Mouse (Mus musculus) hindbrain, embryonic 14.5 days (tissue): ENCODE measurements around the gene Ciita. TPM values are rescaled to one million over a fixed set of nuclear protein-coding genes. Genes with fewer than 3 reads are reported as not detected.

Source experiments
- ATAC-seq: fragments of 200-750 bp; cut with Nextera tagmentation; 2 replicates; pipeline ENCODE4 v1.8.0; 2017; ENCODE audit warnings: moderate number of reproducible peaks, mild to moderate bottlenecking, moderate TSS enrichment, moderate library complexity; ENCODE audit not compliant: low FRiP score
- DNase-seq: peaks from one replicate; pipeline ENCODE4 v3.0.0-alpha.2; 2015; ENCODE audit warnings: low spot score
- H3K27ac ChIP-seq: fragments of 300-500 bp; sonication (generic); 2 replicates; pipeline ENCODE4 v1.5.1; 2014; ENCODE audit warnings: mild to moderate bottlenecking, moderate library complexity
- H3K27me3 ChIP-seq: fragments of 300-500 bp; sonication (generic); 2 replicates; pipeline ENCODE4 v1.6.1; 2014; ENCODE audit warnings: mild to moderate bottlenecking, low read length, mixed read lengths; ENCODE audit not compliant: control insufficient read depth, insufficient read depth
- H3K36me3 ChIP-seq: fragments of 300-500 bp; sonication (generic); replicated peaks from 2 replicates; pipeline ENCODE4 v1.6.1; 2014; ENCODE audit not compliant: control insufficient read depth, insufficient read depth
- H3K4me1 ChIP-seq: fragments of 300-500 bp; sonication (generic); replicated peaks from 2 replicates; pipeline ENCODE4 v1.6.1; 2014; ENCODE audit warnings: antibody characterized with exemption, low read length, mixed read lengths; ENCODE audit not compliant: control insufficient read depth, insufficient read depth
- H3K4me2 ChIP-seq: fragments of 300-500 bp; sonication (generic); replicated peaks from 2 replicates; pipeline ENCODE4 v1.6.1; 2014; ENCODE audit warnings: mild to moderate bottlenecking, moderate library complexity
- H3K4me3 ChIP-seq: fragments of 300-500 bp; sonication (generic); replicated peaks from 2 replicates; pipeline ENCODE4 v1.5.1; 2014; ENCODE audit warnings: mild to moderate bottlenecking, low read length
- H3K9ac ChIP-seq: fragments of 300-500 bp; sonication (generic); 2 replicates; pipeline ENCODE4 v1.6.1; 2014
- H3K9me3 ChIP-seq: fragments of 300-500 bp; sonication (generic); 2 replicates; pipeline ENCODE4 v1.6.1; 2016; ENCODE audit warnings: low read length; ENCODE audit not compliant: control insufficient read depth
- WGBS: fragments of 180-500 bp; shearing (Covaris S2); extraction: QIAGEN DNeasy Blood & Tissue Kit; methylation state at CpG from one replicate; pipeline ENCODE4 v1.1.7; 2014; 5-methylcytosine and 5-hydroxymethylcytosine counted together
- polyA plus RNA-seq: library from polyadenylated mRNA; unstranded; fragments of >200 nt; fragmentation: Nextera tagmentation; extraction: Ambion mirVana; gene quantifications from 2 replicates; pipeline ENCODE4 v1.2.1, GENCODE M21; 2014

The Ciita gene
- polyA plus RNA-seq, 1 experiment from 2014 or later, result 0.62 TPM

DNA sequence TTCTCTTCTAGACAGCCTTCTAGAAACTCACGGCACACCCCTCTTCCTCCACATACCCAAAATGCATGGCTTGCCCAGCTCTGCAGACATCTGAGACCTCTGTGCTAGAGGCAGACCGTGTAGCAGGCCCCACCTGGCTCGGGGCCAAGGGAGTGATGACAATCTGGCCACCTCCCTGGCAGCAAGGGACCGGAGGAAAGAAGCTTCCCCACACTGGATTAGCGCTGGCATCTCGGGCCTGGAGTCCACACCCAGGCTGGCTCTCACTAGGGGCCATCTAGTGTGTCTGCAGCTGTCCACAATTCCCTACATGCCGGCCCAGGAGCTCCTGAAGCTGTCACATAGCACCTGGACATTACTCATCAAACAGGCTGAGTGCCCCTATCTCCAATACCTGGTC lies 54.7 kb downstream of the Ciita start:
- Histone ChIP-seq H3K4me1 (peaks cover 6% of the 10 kb centered on the region), H3K9ac (no peak overlapping the region), H3K9me3 (no peaks in the 10 kb centered on the region), H3K36me3 (peaks cover 11% of the 10 kb centered on the region), H3K27ac (no peak overlapping the region), H3K4me2 (no peak overlapping the region), H3K4me3 (no peak overlapping the region), H3K27me3 (no peaks in the 10 kb centered on the region)
- 68% methylated on average over 7 of the region's 7 CpGs for WGBS
- ATAC-seq, result no peak
- DNase-seq, result no peak

DNA sequence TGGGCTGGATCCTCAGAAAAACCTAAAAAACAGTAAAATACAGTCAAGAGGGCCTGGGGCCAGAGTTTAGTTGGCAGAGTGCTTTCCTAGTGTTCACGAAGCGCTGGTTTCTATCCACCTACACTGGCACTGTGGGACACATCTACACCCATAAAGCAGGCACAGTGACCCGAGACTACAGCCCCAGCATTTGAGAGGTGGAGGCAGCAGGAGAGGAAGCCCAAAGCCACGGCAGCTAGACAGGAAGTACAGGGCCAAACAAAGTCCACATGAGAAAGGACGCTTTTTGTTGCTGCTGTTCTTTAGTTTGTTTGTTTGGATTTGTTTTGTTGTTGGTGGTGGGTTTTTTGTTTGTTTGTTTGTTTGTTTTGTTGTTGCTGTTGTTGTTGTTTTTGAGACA lies 56.5 kb downstream of the Ciita start:
- Histone ChIP-seq H3K27ac (no peak overlapping the region), H3K36me3 (peaks cover 6% of the 10 kb centered on the region), H3K4me1 (peaks cover 24% of the 10 kb centered on the region), H3K9ac (no peak overlapping the region), H3K9me3 (no peaks in the 10 kb centered on the region), H3K4me3 (no peak overlapping the region), H3K4me2 (no peak overlapping the region), H3K27me3 (no peaks in the 10 kb centered on the region)
- DNase-seq (no peak), ATAC-seq (no peak)
- WGBS, result 89% methylated on average over 5 of the region's 5 CpGs

DNA sequence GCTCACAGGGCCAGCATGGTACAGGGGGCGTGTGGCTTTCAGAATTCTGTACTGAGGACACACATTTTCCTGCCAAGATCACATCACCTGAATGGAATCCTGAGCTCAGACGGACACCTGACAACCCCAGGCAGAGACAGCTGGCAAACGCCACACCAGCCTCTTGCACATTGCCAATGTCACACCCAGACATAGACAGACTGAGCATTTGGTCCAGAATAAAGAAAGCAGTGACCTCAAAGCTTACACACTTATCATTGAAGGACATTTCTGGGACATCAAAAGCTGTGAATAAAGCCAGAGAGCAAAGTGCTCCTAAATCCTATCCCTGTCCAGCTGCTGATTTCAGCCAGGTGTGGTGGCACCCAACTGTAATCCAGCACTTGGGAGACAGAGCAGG lies 57.1 kb downstream of the Ciita start:
- Histone ChIP-seq H3K9ac (no peak overlapping the region; the same call in 1 of the 2 replicates), H3K4me2 (no peak overlapping the region), H3K9me3 (no peaks in the 10 kb centered on the region), H3K4me3 (no peak overlapping the region), H3K4me1 (peaks cover 30% of the 10 kb centered on the region), H3K27ac (no peak overlapping the region), H3K36me3 (peaks cover 4% of the 10 kb centered on the region), H3K27me3 (no peaks in the 10 kb centered on the region)
- DNase-seq, result no peak
- 82% methylated on average over 3 of the region's 3 CpGs for WGBS
- no peak for ATAC-seq

DNA sequence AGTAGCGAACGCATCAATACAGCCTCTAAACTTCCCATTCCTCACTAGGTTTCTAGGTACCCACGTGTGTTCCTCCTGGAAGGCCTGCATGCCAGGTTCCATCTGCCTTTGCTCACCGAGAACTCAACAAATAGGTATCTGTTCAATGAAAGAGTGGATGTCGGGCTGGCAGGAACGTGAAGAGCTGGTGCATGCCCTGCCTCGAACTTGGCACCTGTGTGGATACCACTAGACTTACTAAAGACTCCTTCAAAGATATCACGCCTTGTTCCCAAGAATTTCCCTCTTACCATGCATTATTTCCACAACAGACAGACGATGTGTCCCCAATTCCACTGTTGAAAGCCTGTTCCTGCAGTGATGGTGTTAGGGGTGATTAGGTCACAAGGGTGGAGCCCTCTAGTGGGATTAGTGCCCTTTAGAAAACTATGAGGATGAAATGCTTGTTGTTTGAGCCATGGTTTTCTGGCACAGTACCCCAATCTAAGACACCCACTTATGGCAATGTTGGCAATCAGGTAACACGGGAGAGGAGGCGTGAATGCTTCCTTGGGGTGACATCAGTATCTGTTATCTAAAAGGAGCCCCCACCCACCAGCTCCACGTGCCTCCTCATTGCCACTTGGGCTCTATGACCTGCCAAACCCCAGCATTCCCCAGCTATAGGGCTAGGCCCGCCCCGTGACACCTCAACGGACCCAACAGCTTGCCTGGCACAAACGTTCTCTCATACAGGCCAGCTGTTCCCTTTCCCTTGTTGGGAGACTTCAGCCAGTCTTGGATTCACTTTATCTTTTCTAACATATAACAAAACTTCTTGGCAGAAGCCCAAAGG lies 61.1 kb downstream of the Ciita start:
- Histone ChIP-seq H3K4me3 (peak overlapping the region; percentile 87), H3K27me3 (no peaks in the 10 kb centered on the region), H3K9ac (peak overlapping the region; percentile 89), H3K4me1 (peaks cover 35% of the 10 kb centered on the region), H3K4me2 (peak overlapping the region; percentile 75), H3K27ac (no peak overlapping the region), H3K36me3 (no peaks in the 10 kb centered on the region), H3K9me3 (no peaks in the 10 kb centered on the region)
- DNase-seq, result no peak
- 75% methylated on average over 16 of the region's 16 CpGs for WGBS
- ATAC-seq, result no peak

DNA sequence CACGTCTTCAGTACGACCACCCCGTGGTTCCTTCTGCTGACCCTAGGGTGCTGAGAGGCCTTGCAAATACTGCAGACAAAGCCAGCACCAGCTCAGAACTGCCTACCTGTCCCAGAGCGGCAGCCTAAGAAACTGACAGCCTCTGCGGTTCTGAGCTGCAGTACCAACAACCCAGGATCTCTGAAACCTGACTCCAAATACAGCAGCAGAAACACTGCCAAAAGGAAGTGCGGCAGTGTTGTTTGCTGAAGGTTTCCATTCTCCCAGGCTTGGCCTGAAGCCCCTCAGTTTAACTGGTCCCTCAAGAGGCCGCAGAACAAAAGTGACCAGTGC lies 61.7 kb downstream of the Ciita start:
- H3K27me3 ChIP-seq, result no peaks in the 10 kb centered on the region
- H3K4me1 ChIP-seq, result peaks cover 40% of the 10 kb centered on the region
- 40% methylated on average over 7 of the region's 7 CpGs for WGBS
- DNase-seq (no peak), ATAC-seq (no peak)
- peak overlapping the region; percentile 87 for H3K4me3 ChIP-seq
- no peaks in the 10 kb centered on the region for H3K36me3 ChIP-seq
- H3K27ac ChIP-seq, result no peak overlapping the region
- H3K9ac ChIP-seq, result peak overlapping the region; percentile 89
- H3K4me2 ChIP-seq, result peak overlapping the region; percentile 75
- H3K9me3 ChIP-seq, result no peaks in the 10 kb centered on the region

DNA sequence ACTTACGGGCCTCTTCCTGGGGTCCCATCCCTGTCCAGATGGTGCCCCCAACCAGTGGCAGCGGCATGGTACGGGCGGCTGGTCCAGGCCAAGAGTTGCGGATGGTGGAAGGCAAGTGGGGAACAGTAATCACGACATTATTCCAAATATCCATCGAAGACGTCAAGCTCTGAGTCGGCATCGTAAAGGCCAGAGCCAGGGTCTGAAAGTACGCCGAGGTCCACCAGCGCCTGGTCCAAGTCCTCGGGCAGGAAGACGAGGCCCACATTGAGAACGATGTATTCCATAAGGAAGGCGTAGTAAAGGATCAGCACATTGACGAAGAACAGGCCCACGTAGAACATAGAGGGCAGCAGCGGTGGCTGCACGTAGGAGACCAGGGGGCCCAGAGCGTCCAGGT lies 62.4 kb downstream of the Ciita start:
- 3% methylated on average over 22 of the region's 22 CpGs for WGBS
- H3K4me1 ChIP-seq, result peaks cover 45% of the 10 kb centered on the region
- peak overlapping the region; percentile 87 for H3K4me3 ChIP-seq

DNA sequence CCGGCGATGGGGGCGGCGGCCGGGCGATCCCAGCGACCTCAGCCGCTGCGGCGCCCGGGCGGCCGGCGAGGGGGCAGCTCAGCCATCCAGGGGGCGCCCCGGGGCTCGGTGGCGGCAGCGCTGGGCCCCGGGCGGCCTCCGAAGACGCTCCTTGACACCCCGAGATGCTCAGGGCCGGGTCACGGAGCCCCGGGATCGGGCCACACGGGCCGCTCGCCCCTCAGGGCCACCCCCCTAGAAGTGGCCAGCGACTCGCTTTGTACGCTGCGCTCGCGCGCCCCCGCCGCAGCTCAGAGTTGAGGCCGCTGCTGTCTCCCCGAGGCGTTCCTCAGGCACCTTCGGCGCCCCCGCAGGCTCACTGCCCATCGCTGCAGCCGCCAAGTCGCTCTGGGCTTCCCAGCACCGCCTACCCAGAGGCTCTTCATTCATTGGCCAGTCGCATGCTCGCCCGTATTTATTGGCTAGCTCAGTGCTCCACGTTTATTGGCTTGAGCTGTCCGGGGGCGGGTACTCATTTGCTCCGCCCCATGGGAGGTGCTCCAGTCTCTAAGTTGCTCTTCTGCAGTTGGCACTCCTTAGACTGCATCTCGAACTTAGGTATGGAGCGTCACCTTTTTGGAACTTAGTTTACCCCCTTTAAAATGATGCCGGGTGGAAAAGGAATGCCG lies 63.0 kb downstream of the Ciita start, which contains the start of gene Dexi:
Gene Dexi, minus strand, starts transcription at position 357 of the 668 bp plus-strand sequence.
- Histone ChIP-seq H3K27me3 (no peaks in the 10 kb centered on the region), H3K9me3 (no peaks in the 10 kb centered on the region), H3K4me1 (peaks cover 45% of the 10 kb centered on the region), H3K9ac (peak within 1 kb of the TSS; percentile 89), H3K27ac (peak within 1 kb of the TSS; percentile 80), H3K4me2 (peak within 1 kb of the TSS; percentile 75), H3K4me3 (peak within 1 kb of the TSS; percentile 87), H3K36me3 (no peaks in the 10 kb centered on the region)
- WGBS, result under 1% methylated on average over 44 of the region's 61 CpGs
- ATAC-seq (peak; percentile 93), DNase-seq (peak; percentile 96)

More for the DNA sequence above, 62.4 kb downstream of the Ciita start:
- Histone ChIP-seq H3K27me3 (no peaks in the 10 kb centered on the region), H3K4me2 (peak overlapping the region; percentile 75), H3K27ac (peak overlapping the region; percentile 80), H3K9me3 (no peaks in the 10 kb centered on the region), H3K36me3 (no peaks in the 10 kb centered on the region), H3K9ac (peak overlapping the region; percentile 89)
- DNase-seq (no peak), ATAC-seq (no peak)

DNA sequence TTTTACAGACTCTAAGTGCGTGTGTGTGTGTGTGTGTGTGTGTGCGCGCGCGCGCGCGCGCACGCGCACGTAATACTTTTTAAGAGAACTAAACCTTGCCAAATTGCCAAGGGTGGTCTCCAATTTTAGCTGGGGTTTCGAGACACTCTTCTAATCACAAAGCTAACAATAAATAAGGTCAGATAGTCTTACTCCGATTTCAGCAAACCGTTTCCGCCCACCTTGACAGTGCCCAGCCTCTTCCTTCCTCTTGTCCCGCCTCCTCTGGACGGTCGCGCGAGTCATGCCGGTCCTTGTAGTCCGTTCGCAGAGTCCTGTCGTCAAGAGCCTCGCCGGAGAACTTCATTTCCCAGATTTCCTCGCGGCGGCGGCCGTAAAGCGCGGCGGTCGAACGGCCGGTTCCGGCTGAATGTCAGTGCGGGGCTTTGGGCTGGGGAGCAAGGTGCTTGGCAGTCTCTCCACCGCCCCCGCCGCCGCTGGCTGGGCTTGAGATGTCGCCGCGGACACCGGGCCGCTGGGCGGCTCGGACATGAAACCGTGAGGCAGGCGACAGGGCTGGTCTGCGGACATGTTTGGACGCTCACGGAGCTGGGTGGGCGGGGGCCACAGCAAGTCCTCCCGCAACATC lies 65.2 kb downstream of the Ciita start, which contains the start of gene Clec16a:
Gene Clec16a, plus strand, starts transcription at position 345 of the 628 bp plus-strand sequence.
- Histone ChIP-seq H3K9ac (peak within 1 kb of the TSS; percentile 91), H3K27ac (peak within 1 kb of the TSS; percentile 49; the same call in 1 of the 2 replicates), H3K9me3 (no peaks in the 10 kb centered on the region), H3K27me3 (no peaks in the 10 kb centered on the region), H3K4me2 (peak within 1 kb of the TSS; percentile 58), H3K36me3 (no peaks in the 10 kb centered on the region), H3K4me1 (peaks cover 33% of the 10 kb centered on the region), H3K4me3 (peak within 1 kb of the TSS; percentile 97)
- under 1% methylated on average over 58 of the region's 58 CpGs for WGBS
- DNase-seq (peak; percentile 94), ATAC-seq (peak; percentile 93)

DNA sequence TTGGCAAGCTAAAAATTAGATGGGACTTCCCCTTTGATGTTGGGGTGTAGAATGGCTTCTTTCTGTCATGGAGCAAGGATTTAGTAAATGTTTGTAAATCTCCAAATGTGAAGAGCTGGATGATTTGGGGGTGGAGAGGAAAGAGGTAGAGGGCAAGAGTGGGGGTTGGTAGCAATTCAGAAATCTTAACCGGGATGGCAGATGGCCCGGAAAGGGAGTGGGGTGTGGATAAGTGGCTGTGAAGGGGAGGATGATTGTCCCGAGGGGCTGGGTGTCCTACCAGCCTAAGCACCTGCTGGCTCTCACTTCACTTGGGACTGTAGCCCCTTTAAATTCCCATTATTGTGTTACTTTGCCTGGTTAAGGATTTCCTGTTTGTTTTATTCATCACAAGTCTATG lies 67.0 kb downstream of the Ciita start:
- Histone ChIP-seq H3K36me3 (no peaks in the 10 kb centered on the region), H3K27ac (no peak overlapping the region), H3K4me3 (no peak overlapping the region), H3K9me3 (no peaks in the 10 kb centered on the region), H3K4me1 (peaks cover 16% of the 10 kb centered on the region), H3K4me2 (peak overlapping the region; percentile 58), H3K9ac (no peak overlapping the region), H3K27me3 (no peaks in the 10 kb centered on the region)
- ATAC-seq (no peak), DNase-seq (no peak)
- 67% methylated on average over 3 of the region's 3 CpGs for WGBS
